Mouse (Mus musculus) mouse embryonic stem cell (cell line): ENCODE results near the gene Senp5.
"Not testable (repeated sequence)": the region's sequence is repeated elsewhere in the genome, so short reads cannot be mapped to it uniquely, and the experiment has no call there.

Experiments
- in situ Hi-C, 2 experiments: fragments of 300-500 bp; cut with MboI; formaldehyde crosslinking; loops; 1 replicate in 1 of 2; 3 replicates in 1 of 2; pipeline ENCODE4 v1.14.3; 2019 to 2020; ENCODE audit warnings: low sequenced_read_pairs in 2 of 2, low pct_unique_long_range_greater_than_20kb in 1 of 2, mixed read lengths in 1 of 2; ENCODE audit not compliant: unreplicated experiment in 1 of 2

Gene Senp5

GRCm38 (mm10) chr16:32002509-32003477, at the start of gene Senp5:
Gene Senp5 (minus strand): TSS chr16:32003287.
- in situ Hi-C loops, result no loop called here

GRCm38 (mm10) chr16:32042367-32042766, 39.3 kb upstream of the Senp5 start:
- in situ Hi-C loops, result no loop called here

DNA sequence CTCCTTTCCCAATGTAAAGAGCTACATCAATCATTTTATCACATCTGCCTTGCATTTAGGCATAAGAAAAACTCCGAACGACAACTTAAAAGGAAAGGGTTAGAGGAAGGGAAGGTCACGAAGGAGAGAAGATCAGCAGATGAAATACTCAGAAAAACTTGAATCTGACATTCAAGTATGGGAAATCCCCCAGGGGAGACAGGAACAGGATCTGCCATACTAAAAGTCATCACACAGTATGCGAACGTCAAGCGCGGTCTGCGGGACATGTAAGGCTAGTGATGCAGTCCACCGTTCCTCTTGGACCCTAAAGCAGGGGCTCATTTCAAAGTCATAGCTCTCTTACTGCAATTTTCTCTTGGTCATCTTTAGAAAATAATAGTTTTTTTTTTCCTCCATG, 16.6 kb upstream of the Senp5 start:
- in situ Hi-C loops, result no loop called here

- in situ Hi-C loops, result no loop called here
Measured at GRCm38 (mm10) chr16:32010330-32010729, 7.2 kb upstream of the Senp5 start.

GRCm38 (mm10) chr16:32009913-32010312, 6.8 kb upstream of the Senp5 start:
- in situ Hi-C loops, result no loop called here

DNA sequence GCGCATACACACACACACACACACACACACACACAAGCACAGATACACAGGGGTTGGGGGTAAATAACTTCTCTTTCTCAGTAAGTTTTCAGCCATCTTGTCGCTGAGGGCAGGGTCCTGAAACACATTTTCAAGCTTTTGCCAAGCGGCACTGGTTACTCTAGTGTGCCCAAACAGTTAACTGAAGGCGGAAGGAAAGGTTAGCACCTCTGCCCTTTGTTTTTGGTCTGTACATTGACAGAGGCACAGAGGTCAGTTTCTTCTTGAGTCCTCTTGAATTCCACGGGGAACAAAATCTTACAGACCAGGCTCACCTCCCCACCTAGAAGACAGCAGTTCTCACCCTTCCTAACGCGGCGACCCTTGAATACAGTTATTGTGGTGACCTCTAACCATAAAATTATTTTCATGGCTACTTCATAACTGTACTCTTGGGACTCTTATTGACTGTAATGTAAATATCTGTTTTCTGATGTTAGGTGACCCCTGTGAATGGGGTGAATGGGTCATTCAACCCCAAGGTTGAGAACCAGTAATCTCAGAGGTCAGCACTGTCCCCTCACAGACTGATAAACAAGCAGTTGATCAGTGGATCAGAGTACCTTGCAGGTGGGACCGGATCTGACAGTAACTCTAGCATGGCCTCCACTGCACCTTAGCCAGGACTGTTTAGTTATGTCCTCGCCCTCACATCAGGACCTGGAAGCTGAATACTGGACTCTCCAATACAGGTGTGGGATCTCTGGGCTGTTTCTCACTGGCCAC, 5.6 kb upstream of the Senp5 start:
- in situ Hi-C loops, result no loop called here

GRCm38 (mm10) chr16:32004731-32005130, 1.6 kb upstream of the Senp5 start:
- in situ Hi-C loops, result no loop called here

- in situ Hi-C loops, result no loop called here
Measured at GRCm38 (mm10) chr16:31996371-31996770, 6.7 kb downstream of the Senp5 start.

- in situ Hi-C loops, result no loop called here
Measured at GRCm38 (mm10) chr16:31993946-31994345, 9.1 kb downstream of the Senp5 start.

DNA sequence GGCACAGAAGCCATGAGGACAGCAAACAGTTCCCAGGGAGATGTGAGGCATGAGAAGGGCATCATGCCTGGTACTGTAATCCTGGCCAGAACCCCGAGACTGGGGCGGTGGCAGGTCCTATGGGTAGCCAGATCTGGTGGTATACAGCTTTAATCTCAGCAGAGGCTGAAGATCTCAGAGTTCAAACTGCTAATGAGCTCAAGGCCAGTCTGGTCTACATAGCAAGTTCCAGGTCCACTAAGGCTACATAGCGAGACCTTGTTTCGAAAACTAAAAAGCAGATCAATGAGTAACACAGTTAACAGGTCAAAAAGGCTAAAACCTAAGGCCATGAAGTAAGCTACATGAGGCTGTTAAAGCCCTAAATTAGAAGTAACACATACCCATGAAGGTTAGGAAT, 9.9 kb downstream of the Senp5 start:
- in situ Hi-C loops, result no loop called here

DNA sequence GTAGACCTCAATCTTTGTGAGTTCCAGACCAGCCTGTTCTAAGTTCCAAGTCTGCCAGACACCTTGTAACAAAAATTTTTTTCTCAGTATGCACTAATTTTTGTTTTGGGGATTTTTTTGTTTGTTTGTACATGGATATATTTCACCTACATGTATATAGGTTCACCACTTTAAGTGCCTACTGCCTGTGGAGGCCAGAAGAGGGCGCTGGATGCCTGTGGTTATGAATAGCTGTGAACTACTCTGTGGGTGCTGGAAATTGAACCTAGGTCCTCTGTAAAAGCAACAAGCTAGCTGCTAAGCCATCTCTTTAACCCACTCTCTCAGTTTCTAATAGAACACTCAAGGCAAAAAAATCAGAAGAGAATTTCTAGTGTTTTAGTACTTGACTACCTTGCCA, 11.0 kb downstream of the Senp5 start:
- in situ Hi-C loops, result no loop called here

- in situ Hi-C loops, result no loop called here
Measured at GRCm38 (mm10) chr16:31980946-31981345, 22.1 kb downstream of the Senp5 start.

DNA sequence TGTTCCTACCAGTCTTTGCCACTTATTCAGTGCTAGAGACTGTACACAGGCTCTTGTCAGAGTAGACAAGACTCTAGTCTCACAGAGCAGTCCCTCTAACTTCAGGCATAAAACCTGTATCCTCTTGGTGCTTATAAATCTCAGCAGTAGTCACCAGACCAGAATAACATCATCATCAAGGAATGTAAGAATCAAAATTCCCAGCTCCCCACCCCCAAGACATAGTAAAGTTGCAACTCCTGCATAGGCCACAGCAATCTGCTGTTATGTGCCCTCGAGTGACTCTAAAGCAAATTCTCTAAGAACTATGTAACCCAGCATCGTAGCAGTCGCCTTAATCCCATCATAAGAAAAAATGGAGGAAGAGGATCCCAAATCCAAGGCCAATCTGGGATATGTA, 23.6 kb downstream of the Senp5 start:
- in situ Hi-C loops, result no loop called here

- in situ Hi-C loops, result no loop called here
Measured at GRCm38 (mm10) chr16:31975258-31975657, 27.8 kb downstream of the Senp5 start.

DNA sequence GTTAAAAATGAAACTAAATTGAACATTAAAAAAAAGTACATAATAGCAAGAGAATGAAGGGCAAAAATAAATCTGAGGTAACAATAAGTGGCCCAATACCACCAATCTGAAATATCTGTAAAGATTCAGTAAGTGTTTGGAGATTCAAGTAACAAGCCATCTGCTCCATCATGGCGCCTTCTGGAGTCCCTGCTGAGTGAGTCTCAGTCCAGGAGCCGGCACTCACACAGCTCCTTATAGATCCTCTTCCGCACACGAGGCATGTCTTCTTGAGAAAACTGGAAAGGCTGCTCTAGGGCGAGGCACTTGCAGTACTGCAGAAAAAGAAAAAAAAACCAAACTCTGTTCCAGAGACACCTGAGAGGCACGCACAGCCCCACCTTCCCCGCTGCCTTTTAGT, 39.9 kb downstream of the Senp5 start:
- in situ Hi-C loops, result no loop called here

GRCm38 (mm10) chr16:31948345-31948774, 54.7 kb downstream of the Senp5 start, which contains the start of the genes 0610012G03Rik and Ncbp2:
Gene 0610012G03Rik (minus strand): TSS chr16:31948494.
Gene Ncbp2 (plus strand): TSS chr16:31948513.
- in situ Hi-C loops, result no loop called here

GRCm38 (mm10) chr16:31947901-31948316, 55.2 kb downstream of the Senp5 start:
- in situ Hi-C loops, result no loop called here

DNA sequence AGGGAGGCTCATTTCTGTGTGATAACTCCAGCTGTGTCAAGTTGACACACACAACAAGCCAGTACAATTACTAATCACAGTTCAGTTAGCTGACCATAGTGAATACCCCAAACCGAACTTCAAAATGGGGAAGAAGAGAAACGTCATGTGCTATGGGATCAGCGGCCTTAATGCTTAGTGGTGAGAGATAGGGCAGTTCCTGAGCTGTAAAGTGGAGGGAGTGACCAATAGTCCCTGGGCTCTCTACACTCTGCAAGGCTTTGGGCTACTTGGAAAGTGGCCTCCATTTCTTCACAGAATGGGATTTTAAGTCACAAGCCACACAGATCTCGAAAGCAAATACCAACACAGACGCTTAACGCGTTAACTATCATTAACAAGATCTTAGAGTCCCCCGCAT, 55.8 kb downstream of the Senp5 start:
- in situ Hi-C loops, result no loop called here

DNA sequence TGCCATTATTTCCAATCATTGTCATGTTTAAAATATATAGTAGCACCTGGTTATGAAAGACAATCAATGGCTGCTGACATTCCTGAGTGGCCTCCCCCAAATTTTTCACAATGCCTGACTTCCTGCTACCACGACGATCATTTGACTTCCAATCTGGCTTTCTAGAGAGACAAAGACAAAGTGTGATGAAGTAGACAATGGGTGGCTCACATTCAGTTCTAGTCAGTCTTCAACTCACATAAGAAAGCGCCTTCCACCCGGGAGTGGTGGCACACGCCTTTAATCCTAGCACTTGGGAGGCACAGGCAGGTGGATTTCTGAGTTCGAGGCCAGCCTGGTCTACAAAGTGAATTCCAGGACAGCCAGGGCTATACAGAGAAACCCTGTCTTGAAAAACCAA, 57.1 kb downstream of the Senp5 start:
- in situ Hi-C loops, result not testable (repeated sequence)
